Mouse (Mus musculus): ENCODE results near the gene Slc38a8. TPM values are rescaled to one million over a fixed set of nuclear protein-coding genes. Genes with fewer than 3 reads are reported as not detected.

Slc38a8 gene
- total and polyA plus RNA-seq, 2 experiments from 2014 or later, result 0.12 to 0.16 TPM

GRCm38 (mm10) chr8:119515767-119516166 is 14.3 kb upstream of the Slc38a8 start:
- Histone ChIP-seq H3K4me3 (ENCODE audit: low read depth, low read length) (no peak overlapping the region), H3K27ac (ENCODE audit: low read depth, low read length) (no peak overlapping the region), H3K9me3 (ENCODE audit: low read length) (no peaks in the 10 kb centered on the region), H3K4me1 (ENCODE audit: insufficient read depth, low read length) (no peaks in the 10 kb centered on the region), H3K36me3 (ENCODE audit: insufficient read depth, low read length) (peaks cover 77% of the 10 kb centered on the region), H3K27me3 (ENCODE audit: insufficient read depth, low read length) (no peaks in the 10 kb centered on the region), H3K9ac (replicated peaks; ENCODE audit: low read length, poor library complexity, severe bottlenecking) (0 out of 2 replicates have a peak overlapping the region, but pooled peaks have one; percentile 4), H3K4me2 (ENCODE audit: low read depth, low read length, poor library complexity, severe bottlenecking) (no peak overlapping the region)
- no peak for TF ChIP-seq CTCF (IDR thresholded peaks at IDR 0.05)
- DNase-seq (ENCODE audit: low spot score), result no peak
- 38% methylated on average over 3 of the region's 3 CpGs for WGBS
- no peak for ATAC-seq (ENCODE audit: low FRiP score)

GRCm38 (mm10) chr8:119514940-119515339 is 13.4 kb upstream of the Slc38a8 start:
- Histone ChIP-seq H3K27ac (ENCODE audit: low read depth, low read length) (no peak overlapping the region), H3K36me3 (ENCODE audit: insufficient read depth, low read length) (peaks cover 78% of the 10 kb centered on the region)
- 83% methylated on average over 3 of the region's 3 CpGs for WGBS

GRCm38 (mm10) chr8:119513405-119513804 is 11.9 kb upstream of the Slc38a8 start:
- Histone ChIP-seq H3K4me1 (ENCODE audit: insufficient read depth, low read length) (no peaks in the 10 kb centered on the region), H3K4me3 (ENCODE audit: low read depth, low read length) (no peak overlapping the region), H3K27ac (ENCODE audit: low read depth, low read length) (no peak overlapping the region), H3K9me3 (ENCODE audit: low read length) (no peaks in the 10 kb centered on the region), H3K4me2 (ENCODE audit: low read depth, low read length, poor library complexity, severe bottlenecking) (no peak overlapping the region), H3K9ac (replicated peaks; ENCODE audit: low read length, poor library complexity, severe bottlenecking) (no peak overlapping the region), H3K27me3 (ENCODE audit: insufficient read depth, low read length) (no peaks in the 10 kb centered on the region), H3K36me3 (ENCODE audit: insufficient read depth, low read length) (peaks cover 77% of the 10 kb centered on the region)
- 94% methylated on average over 4 of the region's 4 CpGs for WGBS
- no peak for DNase-seq (ENCODE audit: low spot score)
- TF ChIP-seq CTCF (IDR thresholded peaks at IDR 0.05), result no peak
- no peak for ATAC-seq (ENCODE audit: low FRiP score)

More at GRCm38 (mm10) chr8:119514940-119515339, 13.4 kb upstream of the Slc38a8 start:
- no peak overlapping the region for H3K4me3 ChIP-seq (ENCODE audit: low read depth, low read length)
- no peak for ATAC-seq (ENCODE audit: low FRiP score)
- no peak overlapping the region for H3K4me2 ChIP-seq (ENCODE audit: low read depth, low read length, poor library complexity, severe bottlenecking)
- no peaks in the 10 kb centered on the region for H3K27me3 ChIP-seq (ENCODE audit: insufficient read depth, low read length)
- H3K9ac ChIP-seq (replicated peaks; ENCODE audit: low read length, poor library complexity, severe bottlenecking), result no peak overlapping the region
- TF ChIP-seq CTCF (IDR thresholded peaks at IDR 0.05), result no peak
- H3K4me1 ChIP-seq (ENCODE audit: insufficient read depth, low read length), result no peaks in the 10 kb centered on the region
- no peaks in the 10 kb centered on the region for H3K9me3 ChIP-seq (ENCODE audit: low read length)
- no peak for DNase-seq (ENCODE audit: low spot score)

GRCm38 (mm10) chr8:119511722-119512121 is 10.2 kb upstream of the Slc38a8 start:
- ATAC-seq (ENCODE audit: low FRiP score), result no peak
- H3K4me3 ChIP-seq (ENCODE audit: low read depth, low read length), result no peak overlapping the region
- H3K9me3 ChIP-seq (ENCODE audit: low read length), result no peaks in the 10 kb centered on the region
- H3K4me2 ChIP-seq (ENCODE audit: low read depth, low read length, poor library complexity, severe bottlenecking), result no peak overlapping the region
- H3K36me3 ChIP-seq (ENCODE audit: insufficient read depth, low read length), result peaks cover 71% of the 10 kb centered on the region
- no peaks in the 10 kb centered on the region for H3K27me3 ChIP-seq (ENCODE audit: insufficient read depth, low read length)
- 68% methylated on average over 7 of the region's 7 CpGs for WGBS
- no peak for TF ChIP-seq CTCF (IDR thresholded peaks at IDR 0.05)
- DNase-seq (ENCODE audit: low spot score), result no peak
- H3K9ac ChIP-seq (replicated peaks; ENCODE audit: low read length, poor library complexity, severe bottlenecking), result no peak overlapping the region
- peak overlapping the region; percentile 59 for H3K27ac ChIP-seq (ENCODE audit: low read depth, low read length)
- no peaks in the 10 kb centered on the region for H3K4me1 ChIP-seq (ENCODE audit: insufficient read depth, low read length)

GRCm38 (mm10) chr8:119510471-119510870 is 9.0 kb upstream of the Slc38a8 start:
- 84% methylated on average over 9 of the region's 9 CpGs for WGBS
- ATAC-seq (ENCODE audit: low FRiP score), result no peak

GRCm38 (mm10) chr8:119506106-119506505 is 4.6 kb upstream of the Slc38a8 start:
- H3K27me3 ChIP-seq (ENCODE audit: insufficient read depth, low read length), result no peaks in the 10 kb centered on the region
- no peak for DNase-seq (ENCODE audit: low spot score)
- no peaks in the 10 kb centered on the region for H3K9me3 ChIP-seq (ENCODE audit: low read length)
- 77% methylated on average over 8 of the region's 8 CpGs for WGBS
- no peak overlapping the region for H3K27ac ChIP-seq (ENCODE audit: low read depth, low read length)
- no peaks in the 10 kb centered on the region for H3K4me1 ChIP-seq (ENCODE audit: insufficient read depth, low read length)
- H3K9ac ChIP-seq (replicated peaks; ENCODE audit: low read length, poor library complexity, severe bottlenecking), result no peak overlapping the region
- peaks cover 34% of the 10 kb centered on the region for H3K36me3 ChIP-seq (ENCODE audit: insufficient read depth, low read length)
- ATAC-seq (ENCODE audit: low FRiP score), result no peak
- H3K4me2 ChIP-seq (ENCODE audit: low read depth, low read length, poor library complexity, severe bottlenecking), result no peak overlapping the region
- TF ChIP-seq CTCF (IDR thresholded peaks at IDR 0.05), result no peak
- no peak overlapping the region for H3K4me3 ChIP-seq (ENCODE audit: low read depth, low read length)

More at GRCm38 (mm10) chr8:119510471-119510870, 9.0 kb upstream of the Slc38a8 start:
- Histone ChIP-seq H3K9me3 (ENCODE audit: low read length) (no peaks in the 10 kb centered on the region), H3K27ac (ENCODE audit: low read depth, low read length) (no peak overlapping the region), H3K4me2 (ENCODE audit: low read depth, low read length, poor library complexity, severe bottlenecking) (no peak overlapping the region), H3K4me3 (ENCODE audit: low read depth, low read length) (no peak overlapping the region), H3K9ac (replicated peaks; ENCODE audit: low read length, poor library complexity, severe bottlenecking) (no peak overlapping the region), H3K27me3 (ENCODE audit: insufficient read depth, low read length) (no peaks in the 10 kb centered on the region), H3K36me3 (ENCODE audit: insufficient read depth, low read length) (peaks cover 65% of the 10 kb centered on the region), H3K4me1 (ENCODE audit: insufficient read depth, low read length) (no peaks in the 10 kb centered on the region)
- no peak for TF ChIP-seq CTCF (IDR thresholded peaks at IDR 0.05)
- no peak for DNase-seq (ENCODE audit: low spot score)
